Mouse (Mus musculus) pancreas, adult 10 weeks (tissue): ENCODE data around the gene Ndrg3. TPM values are rescaled to one million over a fixed set of nuclear protein-coding genes. Genes with fewer than 3 reads are reported as not detected.

Experiments
- polyA plus RNA-seq: library from polyadenylated mRNA; stranded (reverse); fragments of 350-450 nt; fragmentation: Illumina TruSeq; extraction: RNeasy Lipid Tissue Mini Kit (QIAGEN cat#74804); gene quantifications from one replicate; pipeline ENCODE4 v1.2.3, GENCODE M21; 2015; ENCODE audit warnings: low read depth, low replicate concordance; ENCODE audit not compliant: insufficient read depth

Ndrg3 gene
- 12.7 TPM for polyA plus RNA-seq

GRCm38 (mm10) chr2:156991470-156992319, at the start of gene Ndrg3:
Gene Ndrg3 (minus strand): TSS chr2:156992056.

GRCm38 (mm10) chr2:157006511-157007233, 14.8 kb upstream of the Ndrg3 start, which contains the start of gene Dsn1:
Gene Dsn1 (minus strand): TSS chr2:157007154.

GRCm38 (mm10) chr2:156887017-156887416, 104.8 kb downstream of the Ndrg3 start, which contains the start of gene Sla2:
Gene Sla2 (minus strand): TSS chr2:156887192.

Other genes starting within 250 kb of the Ndrg3 start
- 73.9 TPM for gene Myl9, start 216.6 kb downstream of the Ndrg3 start, polyA plus RNA-seq
- gene Tgif2, start 152.0 kb downstream of the Ndrg3 start, polyA plus RNA-seq: 0.79 TPM
- gene 4930518I15Rik, start 134.1 kb downstream of the Ndrg3 start, polyA plus RNA-seq: not detected
- gene Rab5if, start 128.9 kb downstream of the Ndrg3 start, polyA plus RNA-seq: 23.2 TPM
- gene Sla2, start 104.9 kb downstream of the Ndrg3 start, polyA plus RNA-seq: not detected
- gene Dsn1, start 15.1 kb upstream of the Ndrg3 start, polyA plus RNA-seq: 0.52 TPM
- 2.4 TPM for gene Soga1, start 87.2 kb upstream of the Ndrg3 start, polyA plus RNA-seq
- not detected for gene Tldc2, start 95.0 kb upstream of the Ndrg3 start, polyA plus RNA-seq
- gene Samhd1, start 143.2 kb upstream of the Ndrg3 start, polyA plus RNA-seq: 11.8 TPM
- 1.6 TPM for gene Rbl1, start 212.5 kb upstream of the Ndrg3 start, polyA plus RNA-seq